8 mouse cellular contexts compared by ENCODE assay signal in the genomic region with DNA sequence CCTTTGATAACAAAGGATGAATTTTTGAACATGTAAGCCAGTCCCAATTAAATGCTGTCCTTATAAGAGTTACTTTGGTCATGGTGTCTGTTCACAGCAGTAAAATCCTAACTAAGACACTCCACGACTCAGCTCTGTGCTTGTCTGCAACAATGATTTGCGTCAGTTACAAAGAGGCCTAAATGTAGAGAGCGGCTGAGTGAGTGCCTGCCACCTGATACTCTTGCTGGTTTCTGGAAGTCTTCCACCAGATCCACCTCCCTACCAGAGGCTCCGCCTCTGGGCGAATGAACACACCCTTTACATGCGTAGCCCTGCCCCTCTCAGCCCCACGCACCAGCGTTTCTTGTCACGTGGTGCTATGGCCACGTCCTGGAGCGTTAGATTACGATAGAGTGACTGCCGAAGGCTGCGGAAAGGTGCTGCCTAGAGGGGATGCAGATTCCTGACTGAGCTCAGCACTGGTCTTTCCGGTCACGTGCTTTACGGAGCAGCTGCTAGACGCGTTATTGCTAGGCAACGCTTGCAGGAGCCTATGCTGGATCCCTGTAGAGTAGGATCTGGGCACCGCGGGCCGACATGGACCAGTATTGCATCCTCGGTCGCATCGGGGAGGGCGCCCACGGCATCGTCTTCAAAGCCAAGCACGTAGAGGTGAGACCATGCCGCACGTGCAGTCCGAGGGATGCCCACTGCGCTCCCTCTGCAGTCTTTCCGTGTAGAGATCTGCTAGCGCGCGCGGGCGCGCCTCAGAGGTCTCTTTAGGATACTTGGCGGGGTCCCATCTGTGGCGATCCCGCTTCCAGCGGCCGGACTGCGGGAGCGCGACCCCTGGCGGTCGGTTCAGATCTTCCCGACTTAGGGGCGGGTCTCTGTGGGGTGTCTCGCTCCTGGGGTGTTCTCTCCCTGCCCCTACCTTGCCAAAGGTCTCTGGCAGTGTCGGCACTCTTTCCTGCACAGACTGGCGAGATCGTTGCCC. TPM values are rescaled to one million over a fixed set of nuclear protein-coding genes. Genes with fewer than 3 reads are reported as not detected.
A peak's percentile ranks its signal among the peaks of the same experiment; 100 is the strongest.
DNase-seq lines count a peak whose midpoint lies in the region; ATAC-seq lines count a peak whose summit lies in the region.

A gene (plus strand): TSS at position 298 of the 979 bp plus-strand sequence.

- intact Hi-C loops in gastrocnemius, postnatal 14 days (cut with DNase I; ENCODE audit: low total_unique reads): loop anchor here (10.0 kb wide), 1 partner anchor 68 kb away; no protein-coding TSS in a partner anchor
- intact Hi-C loops in left cerebral cortex, postnatal 10 days (cut with DNase I): loop anchor here (2.0 to 10.0 kb wide), 2 partner anchors 64 to 248 kb away; no protein-coding TSS in a partner anchor

- peak; percentile 94 to 97 for DNase-seq in adrenal gland, adult (ENCODE audit: inconsistent age in 2 of 2, low spot score in 1 of 2)
- peak; percentile 96 for DNase-seq in embryo, embryonic 10.5 days (ENCODE audit: low spot score)
- peak; percentile 88 for DNase-seq in gastrocnemius, postnatal 14 days
- DNase-seq in left cerebral cortex, postnatal 10 days (ENCODE audit: extremely low spot score in 1 of 2, low spot score in 2 of 2): peak; percentile 92 to 94
- peak; percentile 94 for DNase-seq in right cerebral cortex, postnatal 25 days
- DNase-seq in urinary bladder, postnatal 4 days (ENCODE audit: low spot score in 2 of 2): peak; percentile 86 to 89

- peak; percentile 97 for ATAC-seq in inflammation-experienced regulatory T-cells, adult 6 months
- ATAC-seq in megakaryocyte-erythroid progenitor cell, adult 5-6 weeks (replicated peaks; ENCODE audit: low FRiP score, low TSS enrichment, poor library complexity, severe bottlenecking): peak; percentile 95

RNA-seq across cellular contexts. Expression of the gene that starts here (rescaled TPM):
- 1 to 10 TPM; 2.5 to 3.1 TPM for total RNA-seq in gastrocnemius, postnatal 14 days (2021)
- polyA plus RNA-seq in inflammation-experienced regulatory T-cells, adult 6 months (2017; shearing (Covaris generic)): 1 to 10 TPM; 1.1 to 5.9 (median 3.5) TPM
- 10 to 100 TPM; 13.0 to 13.3 TPM for total RNA-seq in left cerebral cortex, postnatal 10 days (2021)
- total RNA-seq in megakaryocyte-erythroid progenitor cell, adult 5-6 weeks (2014; fragmentation: Nextera tagmentation): 3.7 and 4.4 TPM in 2 replicates
- total RNA-seq in megakaryocyte-erythroid progenitor cell, adult 5-6 weeks (2017): 2.9 and 6.8 TPM in 2 replicates

Comparison
In these comparisons a context has a peak if more than half of its experiments do, and no peak if none do; other contexts are left out.
1. Peak in every context shown above with its lines: DNase-seq and ATAC-seq.